Mouse (Mus musculus) erythroid progenitor cell, adult 5-6 weeks (primary cell): Measurements from ENCODE around the gene Gak. TPM values are rescaled to one million over a fixed set of nuclear protein-coding genes. Genes with fewer than 3 reads are reported as not detected.

Experiments
- ATAC-seq: replicated peaks from 2 replicates; pipeline ENCODE4 v1.8.0; 2016; ENCODE audit warnings: moderate number of reproducible peaks, mild to moderate bottlenecking, moderate TSS enrichment, inconsistent platforms; ENCODE audit not compliant: poor library complexity, low FRiP score, severe bottlenecking
- total RNA-seq, 2 experiments: library from RNA; stranded (forward) in 1 of 2; stranded (reverse) in 1 of 2; fragments of 150-400 nt in 1 of 2; fragments of 186-747, 209-891 nt in 1 of 2; gene quantifications; 2 replicates each; pipeline versions ENCODE4 v1.2.3 to v1.2.4; 2015 to 2017; ENCODE audit warnings: low replicate concordance in 2 of 2

The Gak gene
- 50.8 and 63.3 TPM in 2 replicates for total RNA-seq (2015; ENCODE audit: low replicate concordance)
- 61.4 and 69.4 TPM in 2 replicates for total RNA-seq (2017; ENCODE audit: low replicate concordance)

- ATAC-seq, result peak; percentile 97
Observed at GRCm38 (mm10) chr5:108629634-108630483, at the start of gene Gak, which contains the start of gene Tmem175. TSS of gene Gak (minus strand) at chr5:108629755. TSS of gene Tmem175 (plus strand) at chr5:108629770.

GRCm38 (mm10) chr5:108678296-108678854, 48.8 kb upstream of the Gak start:
- no peak for ATAC-seq

DNA sequence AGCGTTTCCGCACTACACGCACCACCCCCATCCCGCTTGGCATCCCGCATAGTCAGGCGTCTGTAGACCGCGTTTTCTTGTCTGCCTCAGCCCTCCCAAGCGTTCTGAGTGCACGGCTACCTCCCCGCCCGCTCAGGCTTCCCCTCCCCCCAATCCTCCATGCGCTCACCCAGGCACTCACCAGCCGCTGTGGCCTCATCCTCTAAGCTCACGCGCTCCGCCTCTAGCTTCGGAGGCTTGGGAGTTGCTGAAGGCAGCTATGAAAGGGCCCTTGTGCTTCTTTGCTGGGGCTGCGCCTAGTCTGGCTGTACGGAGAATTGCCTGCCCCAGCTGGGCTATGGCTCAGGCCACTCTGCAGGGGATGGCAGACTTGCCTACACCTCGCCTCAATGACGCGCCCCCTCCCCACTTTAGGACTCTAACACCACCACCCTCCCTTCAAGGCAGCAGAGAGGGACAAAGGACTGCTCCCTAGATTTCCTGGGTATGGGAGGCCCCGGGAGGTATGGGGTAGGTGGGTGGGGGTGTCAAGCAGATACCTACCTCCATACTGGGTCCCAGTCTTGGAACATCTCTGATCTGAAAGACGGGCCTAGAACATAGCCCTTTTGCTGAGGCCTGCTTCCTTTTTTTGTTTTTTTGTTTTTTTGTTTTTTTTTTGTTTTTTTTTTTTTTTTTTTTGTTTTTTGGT, 48.2 kb upstream of the Gak start:
- 0 out of 2 replicates have a peak, but pooled peaks have one; percentile 6 for ATAC-seq

- ATAC-seq, result peak; percentile 74
Observed at GRCm38 (mm10) chr5:108676772-108677498, 47.4 kb upstream of the Gak start.

DNA sequence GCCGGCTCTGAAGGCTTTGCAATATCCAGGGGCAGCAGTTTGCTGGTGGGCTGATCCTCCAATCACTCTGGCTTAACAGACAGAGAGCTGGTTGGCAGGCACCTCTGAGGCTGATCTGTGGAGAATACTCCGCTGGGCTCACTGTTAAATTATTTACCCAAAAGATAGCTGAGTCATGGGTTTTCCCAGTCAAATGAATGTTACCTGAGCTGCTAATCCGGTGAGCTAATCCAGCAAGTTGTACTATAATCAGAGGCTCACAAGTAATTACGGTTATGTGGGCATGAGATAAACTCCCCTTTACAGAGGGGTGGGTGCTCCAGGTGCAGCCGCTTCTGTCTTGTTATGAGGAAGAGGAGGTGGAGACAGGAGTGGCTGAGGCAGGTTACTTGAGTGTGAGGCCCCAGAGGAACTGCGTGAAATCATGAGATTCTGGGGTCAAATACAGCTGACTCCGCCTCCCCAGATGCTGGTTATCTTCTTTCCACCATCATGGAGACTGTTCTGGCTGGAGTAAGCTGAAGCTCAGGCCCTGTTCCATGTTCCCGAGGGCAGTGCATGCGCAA, 45.8 kb upstream of the Gak start, which contains the start of gene Slc26a1:
Gene Slc26a1, minus strand, starts transcription at position 319 of the 566 bp plus-strand sequence.
- ATAC-seq, result peak; percentile 51

GRCm38 (mm10) chr5:108674624-108675023, 45.1 kb upstream of the Gak start:
- ATAC-seq, result no peak

- no peak for ATAC-seq
Observed at GRCm38 (mm10) chr5:108671757-108672156, 42.2 kb upstream of the Gak start.

GRCm38 (mm10) chr5:108670785-108671184, 41.2 kb upstream of the Gak start:
- ATAC-seq, result peak; percentile 50

DNA sequence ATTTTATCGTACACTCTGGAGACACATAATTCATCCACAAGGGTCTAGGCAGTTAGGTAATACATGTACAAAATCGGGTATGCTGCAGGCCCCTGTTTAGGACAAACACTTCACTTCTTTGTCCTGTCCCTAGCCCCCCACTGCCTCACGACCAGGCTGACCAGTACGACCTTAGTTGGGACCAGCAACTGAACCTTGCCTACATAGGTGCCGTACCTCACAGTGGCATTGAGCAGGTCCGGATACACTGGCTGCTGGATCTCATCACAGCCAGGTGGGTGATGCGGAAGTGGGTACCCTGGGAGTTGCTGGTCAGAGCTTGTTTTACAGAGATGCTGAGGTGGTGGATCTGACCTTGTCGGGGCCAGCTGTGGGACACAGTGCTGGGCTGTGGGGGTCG, 40.4 kb upstream of the Gak start:
- no peak for ATAC-seq

GRCm38 (mm10) chr5:108668977-108669936, 39.7 kb upstream of the Gak start, which contains the start of gene Dgkq:
TSS of gene Dgkq (minus strand) at chr5:108669672.
- peak; percentile 87 for ATAC-seq

DNA sequence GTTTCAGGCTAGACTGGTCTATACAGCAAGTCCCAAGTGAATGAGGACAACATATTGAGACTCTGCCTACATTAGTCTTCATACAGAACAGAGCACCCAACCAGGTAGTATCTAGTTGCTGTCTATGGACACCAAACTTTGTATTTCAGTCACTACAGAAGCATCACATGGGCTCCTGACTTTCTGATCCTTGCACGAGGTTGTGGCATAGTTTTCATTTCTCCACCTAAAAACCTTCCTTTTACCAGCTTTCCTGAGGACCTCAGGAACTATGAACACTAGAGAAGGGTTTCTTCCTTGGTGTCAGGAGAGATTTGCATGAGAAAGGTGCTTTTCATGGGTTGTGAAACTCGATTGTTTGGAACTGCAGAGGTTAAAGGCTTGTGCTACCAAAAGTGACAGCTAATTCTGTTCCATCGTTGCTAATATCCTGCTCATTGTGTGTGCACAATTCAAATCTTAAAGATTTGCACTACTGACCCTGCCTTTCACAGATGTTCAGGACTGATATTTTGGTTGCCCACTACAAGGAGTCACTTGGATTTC, 38.9 kb upstream of the Gak start:
- ATAC-seq, result peak; percentile 5; the same call in 1 of the 2 replicates

- no peak for ATAC-seq
Observed at GRCm38 (mm10) chr5:108667370-108667769, 37.8 kb upstream of the Gak start.

- no peak for ATAC-seq
Observed at GRCm38 (mm10) chr5:108665066-108665465, 35.5 kb upstream of the Gak start.

GRCm38 (mm10) chr5:108662772-108663171, 33.2 kb upstream of the Gak start:
- ATAC-seq, result no peak

- ATAC-seq, result peak; percentile 96
Observed at GRCm38 (mm10) chr5:108660632-108661268, 31.2 kb upstream of the Gak start.

DNA sequence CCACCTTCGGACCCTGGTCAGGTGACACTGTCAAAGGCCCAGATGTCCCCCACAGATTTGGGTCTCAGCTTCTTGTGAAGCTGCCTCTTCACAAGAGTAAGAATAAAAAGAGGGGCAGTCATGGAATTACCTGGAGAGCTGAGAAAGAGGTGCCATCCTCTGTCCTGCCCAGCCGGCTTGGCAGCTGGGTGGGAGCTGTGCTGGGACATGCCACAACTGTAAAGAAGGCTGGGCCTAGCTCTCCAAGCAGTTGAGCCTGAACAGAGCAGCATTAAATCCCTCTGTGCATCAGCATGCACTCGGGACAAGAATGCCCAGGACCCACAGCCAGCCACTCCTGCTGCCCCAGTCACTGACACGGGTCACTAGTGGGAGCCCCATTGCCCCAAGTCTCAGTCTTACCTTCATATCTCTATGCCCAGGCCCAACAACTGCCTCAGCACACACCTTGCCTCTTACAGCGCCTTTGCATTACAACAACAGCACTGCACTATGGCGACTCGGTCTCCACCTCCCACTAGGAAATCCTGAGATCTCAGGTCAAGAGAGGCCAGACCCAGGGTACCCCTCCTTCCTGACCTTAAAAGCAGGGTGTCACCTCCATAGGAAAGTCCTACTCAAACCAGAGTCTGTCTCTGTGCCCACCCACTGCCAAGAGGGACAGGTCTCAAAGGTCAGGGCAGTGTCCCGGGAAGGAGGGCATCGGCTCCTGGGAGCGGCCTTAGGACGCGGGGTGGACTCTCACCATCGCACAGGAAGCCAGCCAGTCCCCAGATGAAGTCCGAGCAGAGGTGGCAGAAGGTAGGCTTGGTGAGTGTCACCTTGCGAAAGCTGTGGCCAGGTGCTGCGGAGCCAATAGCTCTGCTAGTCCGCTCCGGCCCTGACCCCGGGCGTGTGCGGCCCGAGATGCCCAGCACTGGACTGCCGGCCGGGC, 30.4 kb upstream of the Gak start, which contains the start of gene Idua:
Gene Idua, plus strand, starts transcription at position 634 of the 934 bp plus-strand sequence.
- ATAC-seq, result peak; percentile 52
